Mouse (Mus musculus) kidney, adult 2 months (tissue): Measurements from ENCODE around the gene Nup50. TPM values are rescaled to one million over a fixed set of nuclear protein-coding genes. Genes with fewer than 3 reads are reported as not detected.

Source experiments
- DNase-seq: peaks from one replicate; pipeline ENCODE4 v3.0.0; 2021
- H3K27ac ChIP-seq: fragments of 200-500 bp; 2 replicates; pipeline ENCODE4 v1.5.1; 2012; ENCODE audit warnings: low read depth, low read length, control low read depth, inconsistent platforms; ENCODE audit not compliant: insufficient read depth
- H3K27me3 ChIP-seq: fragments of 200-500 bp; replicated peaks from 2 replicates; pipeline ENCODE4 v1.6.1; 2012; ENCODE audit warnings: mild to moderate bottlenecking, moderate library complexity, low read length, inconsistent platforms; ENCODE audit not compliant: control insufficient read depth, insufficient read depth
- H3K36me3 ChIP-seq: fragments of 200-500 bp; 2 replicates; pipeline ENCODE4 v1.6.1; 2012; ENCODE audit warnings: mild to moderate bottlenecking, moderate library complexity, low read length, inconsistent platforms; ENCODE audit not compliant: control insufficient read depth, insufficient read depth
- H3K4me1 ChIP-seq: fragments of 200-500 bp; 2 replicates; pipeline ENCODE4 v1.6.1; 2011; ENCODE audit warnings: low read length; ENCODE audit not compliant: control insufficient read depth, insufficient read depth
- H3K4me3 ChIP-seq: fragments of 200-500 bp; 2 replicates; pipeline ENCODE4 v1.5.1; 2011; ENCODE audit warnings: mild to moderate bottlenecking, low read depth, low read length, control low read depth; ENCODE audit not compliant: insufficient read depth
- CTCF ChIP-seq: fragments of 200-500 bp; conservative IDR thresholded peaks from 2 replicates; pipeline ENCODE4 v1.5.1; 2011; ENCODE audit warnings: low read depth, mild to moderate bottlenecking, control low read depth, low read length, moderate library complexity, mixed read lengths; ENCODE audit not compliant: insufficient read depth, insufficient read length
- POLR2A ChIP-seq: fragments of 200-500 bp; IDR thresholded peaks from one replicate; pipeline ENCODE4 v1.6.1; 2011; ENCODE audit warnings: low read depth, low read length, control low read depth
- WGBS: fragments of 180-500 bp; shearing (Covaris S2); methylation state at CpG from one replicate; pipeline ENCODE4 v1.1.7; 2018; 5-methylcytosine and 5-hydroxymethylcytosine counted together
- polyA plus RNA-seq: library from polyadenylated mRNA; depleted of rRNA; stranded (reverse); fragments of >200 nt; gene quantifications from 2 replicates; pipeline ENCODE4 v1.2.3, GENCODE M21; 2012; rRNA removed

The Nup50 gene
- polyA plus RNA-seq, 1 experiment, result 11.4 TPM

- no peaks in the 10 kb centered on the region for H3K36me3 ChIP-seq
- DNase-seq, result no peak
- H3K4me1 ChIP-seq, result no peaks in the 10 kb centered on the region; the same call in 1 of the 2 replicates
- 82% methylated on average over 7 of the region's 7 CpGs for WGBS
- TF ChIP-seq POLR2A (no peak), CTCF (no peak)
- no peaks in the 10 kb centered on the region for H3K27me3 ChIP-seq
- no peak overlapping the region for H3K4me3 ChIP-seq
- H3K27ac ChIP-seq, result no peak overlapping the region
These were observed 66.6 kb downstream of the Nup50 start for GRCm38 (mm10) chr15:84989771-84990170.

Other genes starting within 250 kb of the Nup50 start
- 4.7 and 5.3 TPM in 2 replicates for gene Arhgap8, start 203.4 kb upstream of the Nup50 start, polyA plus RNA-seq
- gene Phf21b, start 67.4 kb upstream of the Nup50 start, polyA plus RNA-seq, result 3.6 and 4.7 TPM in 2 replicates
- 0.26 and 0.28 TPM in 2 replicates for gene Gm29666, start 3.4 kb upstream of the Nup50 start, polyA plus RNA-seq
- 21.7 and 24.1 TPM in 2 replicates for gene 5031439G07Rik, start 65.1 kb downstream of the Nup50 start, polyA plus RNA-seq
- 19.6 and 24.9 TPM in 2 replicates for gene Upk3a, start 93.7 kb downstream of the Nup50 start, polyA plus RNA-seq
- gene Fam118a, start 105.5 kb downstream of the Nup50 start, polyA plus RNA-seq, result 4.1 and 4.9 TPM in 2 replicates
- gene Smc1b, start 208.6 kb downstream of the Nup50 start, polyA plus RNA-seq, result not detected in 2 replicates
- 0.16 and 0.17 TPM in 2 replicates for gene Ribc2, start 208.7 kb downstream of the Nup50 start, polyA plus RNA-seq